Mouse (Mus musculus): ENCODE measurements at regions not wholly inside any gene's neighbourhood (a gene's known extent, or its start where the extent isn't known, plus 50 kb on each side); places are given as distances from the start of the nearest gene placed in this dataset.

GRCm38 (mm10) chr2:92787925-92788410 is 126.9 kb upstream of the Syt13 start:
- intact Hi-C loops (cut with DNase I), result no loop called here
- DNase-seq, result no peak

GRCm38 (mm10) chr2:92788875-92789274 is 126.0 kb upstream of the Syt13 start:
- DNase-seq, result no peak
- intact Hi-C loops (cut with DNase I), result no loop called here

- DNase-seq, result no peak
These were observed 124.5 kb upstream of the Syt13 start for GRCm38 (mm10) chr2:92790374-92790773.

GRCm38 (mm10) chr2:92799770-92800169 is 115.1 kb upstream of the Syt13 start:
- no peak for DNase-seq

More at GRCm38 (mm10) chr2:92790374-92790773, 124.5 kb upstream of the Syt13 start:
- intact Hi-C loops (cut with DNase I), result no loop called here

GRCm38 (mm10) chr2:92800667-92801066 is 114.2 kb upstream of the Syt13 start:
- intact Hi-C loops (cut with DNase I), result loop anchor here (5.0 kb wide), 1 partner anchor 48 kb away; no protein-coding TSS in a partner anchor
- no peak for DNase-seq

More at GRCm38 (mm10) chr2:92799770-92800169, 115.1 kb upstream of the Syt13 start:
- intact Hi-C loops (cut with DNase I), result loop anchor here (5.0 kb wide), 1 partner anchor 47 kb away; no protein-coding TSS in a partner anchor

- intact Hi-C loops (cut with DNase I), result loop anchor here (5.0 kb wide), 2 partner anchors 53 to 63 kb away; no protein-coding TSS in a partner anchor
- no peak for DNase-seq
These were observed 110.0 kb upstream of the Syt13 start for GRCm38 (mm10) chr2:92804916-92805315.

- intact Hi-C loops (cut with DNase I), result loop anchor here (5.0 kb wide), 1 partner anchor 63 kb away; no protein-coding TSS in a partner anchor
- no peak for DNase-seq
These were observed 109.1 kb upstream of the Syt13 start for GRCm38 (mm10) chr2:92805761-92806160.

GRCm38 (mm10) chr2:92806481-92807195 is 108.3 kb upstream of the Syt13 start:
- intact Hi-C loops (cut with DNase I), result loop anchor here (5.0 kb wide), 1 partner anchor 64 kb away; no protein-coding TSS in a partner anchor

GRCm38 (mm10) chr2:92807404-92807803 is 107.5 kb upstream of the Syt13 start:
- intact Hi-C loops (cut with DNase I), result loop anchor here (5.0 kb wide), 1 partner anchor 65 kb away; no protein-coding TSS in a partner anchor
- no peak for DNase-seq

More at GRCm38 (mm10) chr2:92806481-92807195, 108.3 kb upstream of the Syt13 start:
- DNase-seq, result no peak

- intact Hi-C loops (cut with DNase I), result loop anchor here (5.0 kb wide), 1 partner anchor 66 kb away; no protein-coding TSS in a partner anchor
- DNase-seq, result no peak
These were observed 106.8 kb upstream of the Syt13 start for GRCm38 (mm10) chr2:92808121-92808520.

GRCm38 (mm10) chr2:92809226-92809625 is 105.7 kb upstream of the Syt13 start:
- DNase-seq, result no peak
- intact Hi-C loops (cut with DNase I), result loop anchor here (5.0 kb wide), 1 partner anchor 67 kb away; no protein-coding TSS in a partner anchor

- intact Hi-C loops (cut with DNase I), result loop anchor here (1.0 to 5.0 kb wide), 2 partner anchors 68 to 201 kb away; no protein-coding TSS in a partner anchor
These were observed 105.1 kb upstream of the Syt13 start for GRCm38 (mm10) chr2:92809681-92810323.

GRCm38 (mm10) chr2:92810956-92811355 is 103.9 kb upstream of the Syt13 start:
- intact Hi-C loops (cut with DNase I), result loop anchor here (1.0 kb wide), 2 partner anchors 202 to 326 kb away; no protein-coding TSS in a partner anchor
- DNase-seq, result peak; percentile 55 to 76

More at GRCm38 (mm10) chr2:92809681-92810323, 105.1 kb upstream of the Syt13 start:
- no peak for DNase-seq

GRCm38 (mm10) chr2:92813028-92813427 is 101.9 kb upstream of the Syt13 start:
- DNase-seq, result no peak
- intact Hi-C loops (cut with DNase I), result no loop called here

- intact Hi-C loops (cut with DNase I), result no loop called here
- no peak for DNase-seq
These were observed 95.3 kb upstream of the Syt13 start for GRCm38 (mm10) chr2:92819586-92819985.

GRCm38 (mm10) chr2:92824325-92824724 is 90.6 kb upstream of the Syt13 start:
- intact Hi-C loops (cut with DNase I), result no loop called here

GRCm38 (mm10) chr2:92825395-92825794 is 89.5 kb upstream of the Syt13 start:
- no peak for DNase-seq
- intact Hi-C loops (cut with DNase I), result no loop called here

More at GRCm38 (mm10) chr2:92824325-92824724, 90.6 kb upstream of the Syt13 start:
- no peak for DNase-seq

- DNase-seq, result no peak
- intact Hi-C loops (cut with DNase I), result no loop called here
These were observed 84.8 kb upstream of the Syt13 start for GRCm38 (mm10) chr2:92830134-92830533.

- no peak for DNase-seq
- intact Hi-C loops (cut with DNase I), result no loop called here
These were observed 83.1 kb upstream of the Syt13 start for GRCm38 (mm10) chr2:92831784-92832183.

- intact Hi-C loops (cut with DNase I), result no loop called here
- DNase-seq, result no peak
These were observed 78.7 kb upstream of the Syt13 start for GRCm38 (mm10) chr2:92836203-92836602.

- intact Hi-C loops (cut with DNase I), result no loop called here
- no peak for DNase-seq
These were observed 76.9 kb upstream of the Syt13 start for GRCm38 (mm10) chr2:92838012-92838411.

All from heart, postnatal 10 days (tissue).